Mouse (Mus musculus): ENCODE data around the gene Lpp. TPM values are rescaled to one million over a fixed set of nuclear protein-coding genes. Genes with fewer than 3 reads are reported as not detected.

The Lpp gene
- total and polyA plus RNA-seq, 3 experiments = 0.64 to 1.2 (median 0.68) TPM

- dilution Hi-C loops (cut with MboI; ENCODE audit: extremely low pct_ligation_motif_present, extremely low pct_unique_long_range_greater_than_20kb, low sequenced_read_pairs) = no loop called here
Measured at GRCm38 (mm10) chr16:25037361-25037760, 644.1 kb downstream of the Lpp start.

DNA sequence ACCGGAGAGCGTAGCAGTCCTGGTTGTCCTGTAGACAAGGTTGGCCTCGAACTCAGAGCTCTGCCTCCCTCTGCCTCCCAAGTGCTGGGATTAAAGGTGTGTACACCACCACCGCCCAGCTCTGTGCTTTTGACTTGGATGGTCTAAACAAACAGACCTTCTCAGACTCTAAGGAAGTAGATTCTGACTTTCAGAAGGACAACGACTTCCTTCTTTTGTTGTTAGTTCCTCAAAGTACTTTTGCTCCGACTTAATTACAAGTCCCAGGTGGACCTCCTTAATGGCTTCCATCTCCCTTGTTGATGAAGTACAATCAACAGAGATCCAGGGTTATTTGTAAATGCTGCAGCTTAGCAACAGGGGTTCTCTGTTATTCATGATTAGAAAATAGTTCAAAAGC is 645.2 kb downstream of the Lpp start:
- no peaks in the 10 kb centered on the region for H3K36me3 ChIP-seq (replicated peaks in 1 of 2; ENCODE audit: control insufficient read depth in 1 of 2, insufficient read depth in 1 of 2, low read length in 1 of 2)
- peaks cover 5 to 18% of the 10 kb centered on the region in 2 experiments for H3K4me1 ChIP-seq (ENCODE audit: control insufficient read depth in 1 of 2, insufficient read depth in 2 of 2)
- no peak overlapping the region for H3K4me3 ChIP-seq (replicated peaks in 1 of 3; ENCODE audit: low read depth in 2 of 3, low read length in 2 of 3, poor library complexity in 1 of 3)
- in situ Hi-C loops (cut with MboI; ENCODE audit: low pct_ligation_motif_present, low pct_unique_long_range_greater_than_20kb, low sequenced_read_pairs) = no loop called here
- dilution Hi-C loops (cut with MboI; ENCODE audit: extremely low pct_ligation_motif_present, extremely low pct_unique_long_range_greater_than_20kb, low sequenced_read_pairs) = no loop called here
- DNase-seq (ENCODE audit: extremely low read depth) = peak; percentile 22
- no peak overlapping the region for H3K9ac ChIP-seq (ENCODE audit: insufficient read depth, low read depth)
- H3K79me2 ChIP-seq (replicated peaks; ENCODE audit: control insufficient read depth, extremely low read depth, insufficient read depth, poor library complexity, severe bottlenecking) = no peaks in the 10 kb centered on the region
- no peak overlapping the region for H3K4me2 ChIP-seq (ENCODE audit: insufficient read depth, low read depth, poor library complexity, severe bottlenecking)
- H3K9me3 ChIP-seq (replicated peaks; ENCODE audit: low read length) = peaks cover 1% of the 10 kb centered on the region
- no peak overlapping the region for H3K27ac ChIP-seq (ENCODE audit: insufficient read depth, low read depth)
- TF ChIP-seq UBTF (IDR thresholded peaks at IDR 0.05; ENCODE audit: low read depth, low read length) = no peak
- TF ChIP-seq EP300 (IDR thresholded peaks at IDR 0.05; ENCODE audit: low read length) = peak; percentile 45; the same call in 1 of the 2 replicates
- no peaks in the 10 kb centered on the region for H3K27me3 ChIP-seq (replicated peaks)

More at GRCm38 (mm10) chr16:25037361-25037760, 644.1 kb downstream of the Lpp start:
- no peak overlapping the region for H3K4me2 ChIP-seq (ENCODE audit: insufficient read depth, low read depth, poor library complexity, severe bottlenecking)
- H3K79me2 ChIP-seq (replicated peaks; ENCODE audit: control insufficient read depth, extremely low read depth, insufficient read depth, poor library complexity, severe bottlenecking) = no peaks in the 10 kb centered on the region
- no peaks in the 10 kb centered on the region for H3K27me3 ChIP-seq (replicated peaks)
- H3K4me3 ChIP-seq (replicated peaks in 1 of 3; ENCODE audit: low read depth in 2 of 3, low read length in 2 of 3, poor library complexity in 1 of 3) = no peak overlapping the region
- peaks cover 2% of the 10 kb centered on the region for H3K9me3 ChIP-seq (replicated peaks; ENCODE audit: low read length)
- in situ Hi-C loops (cut with MboI; ENCODE audit: low pct_ligation_motif_present, low pct_unique_long_range_greater_than_20kb, low sequenced_read_pairs) = no loop called here
- DNase-seq (ENCODE audit: extremely low read depth) = no peak
- no peak for TF ChIP-seq POLR2AphosphoS2 (IDR thresholded peaks at IDR 0.05; ENCODE audit: low read depth, low read length)
- no peak for TF ChIP-seq NRF1 (IDR thresholded peaks at IDR 0.05; ENCODE audit: low read depth, low read length)
- TF ChIP-seq JUND (conservative IDR thresholded peaks at IDR 0.05; ENCODE audit: low read depth, low read length) = no peak
- no peak for TF ChIP-seq EP300 (IDR thresholded peaks at IDR 0.05; ENCODE audit: low read length)
- TF ChIP-seq SIN3A (IDR thresholded peaks at IDR 0.05; ENCODE audit: low read length) = no peak
- TF ChIP-seq IRF4 (IDR thresholded peaks at IDR 0.05; ENCODE audit: low read depth, low read length) = no peak
- no peak for TF ChIP-seq RAD21 (IDR thresholded peaks at IDR 0.05; ENCODE audit: low read depth, low read length)
- no peak for TF ChIP-seq CHD1 (IDR thresholded peaks at IDR 0.05; ENCODE audit: low read depth, low read length)
- no peak for TF ChIP-seq JUN (IDR thresholded peaks at IDR 0.05; ENCODE audit: insufficient read depth, low read depth, low read length)
- TF ChIP-seq ZC3H11A (IDR thresholded peaks at IDR 0.05; ENCODE audit: low read depth, low read length) = no peak
- no peak for TF ChIP-seq ZMIZ1 (IDR thresholded peaks at IDR 0.05; ENCODE audit: low read depth, low read length)
- no peak for TF ChIP-seq CTCF (conservative IDR thresholded peaks at IDR 0.05 in 1 of 2, IDR thresholded peaks at IDR 0.05 in 1 of 2; ENCODE audit: low read depth in 2 of 2, low read length in 2 of 2)
- H3K9ac ChIP-seq (ENCODE audit: insufficient read depth, low read depth) = no peak overlapping the region
- H3K27ac ChIP-seq (ENCODE audit: insufficient read depth, low read depth) = no peak overlapping the region
- peaks cover 5 to 18% of the 10 kb centered on the region in 2 experiments for H3K4me1 ChIP-seq (ENCODE audit: control insufficient read depth in 1 of 2, insufficient read depth in 2 of 2)
- no peaks in the 10 kb centered on the region for H3K36me3 ChIP-seq (replicated peaks in 1 of 2; ENCODE audit: control insufficient read depth in 1 of 2, insufficient read depth in 1 of 2, low read length in 1 of 2)

- no peaks in the 10 kb centered on the region for H3K36me3 ChIP-seq (replicated peaks in 1 of 2; ENCODE audit: control insufficient read depth in 1 of 2, insufficient read depth in 1 of 2, low read length in 1 of 2)
- no peaks in the 10 kb centered on the region for H3K9me3 ChIP-seq (replicated peaks; ENCODE audit: low read length)
- TF ChIP-seq EP300 (IDR thresholded peaks at IDR 0.05; ENCODE audit: low read length) = no peak
- no peak for TF ChIP-seq HCFC1 (IDR thresholded peaks at IDR 0.05; ENCODE audit: low read depth, low read length)
- TF ChIP-seq ZC3H11A (IDR thresholded peaks at IDR 0.05; ENCODE audit: low read depth, low read length) = no peak
- TF ChIP-seq BHLHE40 (IDR thresholded peaks at IDR 0.05; ENCODE audit: low read depth, low read length) = no peak
- no peak for TF ChIP-seq UBTF (IDR thresholded peaks at IDR 0.05; ENCODE audit: low read depth, low read length)
- no peak for TF ChIP-seq POLR2A (IDR thresholded peaks at IDR 0.05; ENCODE audit: low read depth, low read length)
- no peak for TF ChIP-seq CHD1 (IDR thresholded peaks at IDR 0.05; ENCODE audit: low read depth, low read length)
- no peak for TF ChIP-seq TBP (conservative IDR thresholded peaks at IDR 0.05; ENCODE audit: low read depth, low read length)
- TF ChIP-seq ELF1 (IDR thresholded peaks at IDR 0.05; ENCODE audit: low read depth, low read length) = no peak
- no peak for TF ChIP-seq MAZ (IDR thresholded peaks at IDR 0.05; ENCODE audit: low read depth, low read length)
- TF ChIP-seq E2F4 (IDR thresholded peaks at IDR 0.05; ENCODE audit: insufficient replicate concordance, low read depth, low read length) = no peak
- no peak for TF ChIP-seq SIN3A (IDR thresholded peaks at IDR 0.05; ENCODE audit: low read length)
- TF ChIP-seq USF2 (conservative IDR thresholded peaks at IDR 0.05; ENCODE audit: low read depth, low read length) = no peak
- no peak for TF ChIP-seq TCF12 (IDR thresholded peaks at IDR 0.05; ENCODE audit: low read depth, low read length)
- TF ChIP-seq PAX5 (IDR thresholded peaks at IDR 0.05; ENCODE audit: low read length) = no peak
- no peak overlapping the region for H3K27ac ChIP-seq (ENCODE audit: insufficient read depth, low read depth)
- in situ Hi-C loops (cut with MboI; ENCODE audit: low pct_ligation_motif_present, low pct_unique_long_range_greater_than_20kb, low sequenced_read_pairs) (no loop called here), dilution Hi-C loops (cut with MboI; ENCODE audit: extremely low pct_ligation_motif_present, extremely low pct_unique_long_range_greater_than_20kb, low sequenced_read_pairs) (no loop called here)
- no peak overlapping the region for H3K4me3 ChIP-seq (replicated peaks in 1 of 3; ENCODE audit: low read depth in 2 of 3, low read length in 2 of 3, poor library complexity in 1 of 3)
- H3K4me1 ChIP-seq (ENCODE audit: control insufficient read depth in 1 of 2, insufficient read depth in 2 of 2) = peaks cover 5 to 18% of the 10 kb centered on the region in 2 experiments
- no peaks in the 10 kb centered on the region for H3K27me3 ChIP-seq (replicated peaks)
- no peak overlapping the region for H3K4me2 ChIP-seq (ENCODE audit: insufficient read depth, low read depth, poor library complexity, severe bottlenecking)
- H3K79me2 ChIP-seq (replicated peaks; ENCODE audit: control insufficient read depth, extremely low read depth, insufficient read depth, poor library complexity, severe bottlenecking) = no peaks in the 10 kb centered on the region
- DNase-seq (ENCODE audit: extremely low read depth) = no peak
- no peak overlapping the region for H3K9ac ChIP-seq (ENCODE audit: insufficient read depth, low read depth)
Measured at GRCm38 (mm10) chr16:25039904-25040303, 646.6 kb downstream of the Lpp start.

Measured in CH12.LX (cell line).